Mouse (Mus musculus) Muller cell, postnatal 12 days (primary cell): Measurements from ENCODE around the gene Soat2.

Experiments
- DNase-seq: peaks from one replicate; pipeline ENCODE4 v3.0.0-alpha.2; 2015; ENCODE audit errors: inconsistent ontology term

Soat2 gene

DNA sequence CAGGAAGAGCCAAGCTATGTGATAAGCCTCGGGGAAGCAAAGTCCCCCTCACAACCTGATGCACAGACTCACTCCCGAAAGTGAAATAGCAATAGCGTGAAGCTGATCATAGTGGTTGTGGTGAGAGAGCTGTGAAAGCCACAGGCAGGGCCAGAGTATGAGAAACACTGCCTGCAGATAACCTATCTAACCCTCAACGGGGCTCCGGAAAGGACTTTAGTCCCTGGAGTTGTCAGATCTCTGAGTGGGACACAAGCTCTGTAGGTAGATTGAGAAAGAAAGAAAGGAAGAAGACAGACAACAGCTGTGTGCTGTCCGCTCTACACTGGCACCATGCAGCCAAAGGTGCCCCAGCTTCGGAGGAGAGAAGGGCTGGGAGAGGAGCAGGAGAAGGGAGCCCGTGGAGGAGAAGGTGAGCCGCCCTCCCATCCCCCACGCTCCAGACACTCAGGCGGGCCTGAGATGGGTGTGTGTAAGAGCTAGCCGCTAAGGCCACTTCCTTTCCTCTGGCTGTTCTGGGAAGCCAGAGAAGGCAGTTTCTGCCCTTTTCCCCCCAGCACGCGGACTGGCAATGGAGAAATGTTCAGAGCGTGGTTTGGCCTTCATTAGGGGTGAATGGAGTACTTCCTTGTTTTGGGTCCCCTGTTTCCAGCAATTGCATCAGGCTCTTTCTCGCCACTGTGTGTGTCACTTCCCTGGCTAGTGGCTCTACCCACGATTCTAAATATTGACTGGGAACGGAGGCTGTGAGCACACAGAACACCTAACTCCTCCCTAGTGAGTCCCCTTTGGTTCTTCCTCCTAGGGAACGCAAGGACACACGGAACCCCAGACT, at the start of gene Soat2:
TSS of gene Soat2 (plus strand) at position 226 of the 835 bp plus-strand sequence.
- DNase-seq: no peak

DNA sequence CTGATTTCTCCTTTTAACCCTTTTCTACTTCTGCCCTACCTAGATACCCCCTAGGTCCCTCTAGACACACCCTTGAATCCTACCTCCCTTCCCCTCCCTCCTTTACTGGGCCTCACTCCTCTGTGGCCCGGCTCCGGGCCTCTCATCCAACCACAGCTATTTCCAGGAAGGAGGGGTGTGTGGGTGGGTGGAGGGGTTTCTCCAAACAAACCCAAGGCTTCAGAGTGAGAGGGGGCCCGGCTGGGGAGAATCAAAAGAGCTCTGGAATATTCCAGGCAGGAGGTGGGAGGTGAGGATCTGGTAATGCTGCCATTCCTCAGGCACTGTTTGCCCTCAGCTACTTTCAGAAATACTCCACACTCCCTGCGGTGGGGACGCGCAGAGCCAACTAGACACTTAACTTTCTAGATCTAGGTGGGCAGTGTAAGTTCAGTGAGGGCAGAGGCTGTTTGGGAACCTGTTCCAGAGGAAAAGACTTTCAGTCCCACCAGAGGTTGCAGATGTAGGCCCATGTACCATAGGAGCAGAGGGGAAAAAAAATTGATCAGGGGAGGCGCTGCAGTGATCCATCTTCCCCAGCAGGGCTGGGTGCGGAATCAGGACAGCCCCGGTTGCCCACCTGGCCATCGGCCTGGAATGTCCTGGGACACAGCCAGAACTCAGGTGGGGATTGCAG, 49.2 kb upstream of the Soat2 start:
- DNase-seq: peak; percentile 81

DNA sequence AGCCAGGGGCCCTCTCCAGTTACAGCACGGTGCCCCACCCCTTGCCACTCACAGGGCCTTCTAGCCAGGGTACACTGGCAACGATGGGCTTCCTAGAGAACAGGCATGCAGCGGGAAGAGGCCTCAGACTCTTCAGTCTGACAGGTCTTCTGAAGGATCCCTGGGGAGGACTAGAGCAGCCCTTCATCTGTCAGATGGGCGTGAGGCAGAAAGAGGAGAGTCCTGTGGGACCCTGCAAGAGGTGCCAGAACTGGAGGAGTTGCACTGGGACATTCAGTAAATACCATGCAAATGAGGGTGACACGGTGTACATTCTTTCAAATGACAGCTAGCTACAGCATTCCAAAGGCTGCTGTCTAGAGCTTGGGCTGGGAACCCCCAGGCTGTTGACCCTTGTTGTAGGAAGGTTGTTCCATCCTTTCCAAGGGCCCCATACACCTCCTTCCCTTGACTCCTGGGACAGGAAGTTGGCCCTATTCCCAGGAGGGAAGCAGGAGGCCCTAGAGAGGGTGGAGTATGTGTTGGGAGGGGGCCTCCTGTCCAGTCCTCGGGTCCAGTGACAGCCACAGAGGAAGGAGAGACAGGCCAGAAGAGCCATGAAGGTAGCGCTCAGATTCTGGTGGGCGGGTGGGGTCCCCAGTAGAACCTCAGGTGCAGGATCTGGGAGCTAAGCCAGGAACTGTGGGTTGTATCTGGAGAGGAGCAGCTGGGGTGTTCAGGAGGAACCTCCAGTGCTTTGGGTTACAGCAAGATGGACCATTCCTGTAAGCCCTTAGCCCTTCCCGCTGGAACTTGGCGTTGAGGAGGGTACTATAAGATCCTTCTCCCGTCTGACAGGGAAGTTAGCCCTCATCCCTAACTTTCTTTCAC, 48.4 kb upstream of the Soat2 start:
- peak; percentile 69 for DNase-seq

DNA sequence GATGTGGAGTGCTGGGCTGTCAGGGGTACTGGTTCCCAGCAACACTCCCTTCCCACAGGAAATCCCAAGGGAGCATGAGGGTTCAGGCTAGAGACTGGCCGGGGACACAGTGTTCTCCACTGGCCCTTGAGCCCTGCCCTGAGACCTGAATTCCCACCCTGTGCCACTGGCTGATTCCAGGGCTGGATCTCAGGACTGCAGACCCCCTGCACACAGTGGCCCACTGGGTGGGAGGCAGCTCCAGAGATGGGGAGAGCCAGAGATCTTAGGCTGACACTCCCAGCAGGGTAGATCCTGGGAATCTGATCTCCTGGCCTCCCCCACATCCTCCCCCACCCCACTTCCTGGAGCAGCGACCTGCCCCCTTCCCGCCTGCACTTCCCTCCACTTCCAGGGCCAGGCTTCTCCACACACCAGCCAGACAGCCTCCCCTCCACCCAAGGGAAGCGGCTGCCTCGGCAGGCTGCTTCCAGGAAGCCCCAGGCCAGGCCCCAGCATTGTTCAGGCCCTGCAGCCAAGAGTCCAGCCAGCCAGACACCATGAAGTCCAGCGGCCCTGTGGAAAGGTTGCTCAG, 47.7 kb upstream of the Soat2 start:
- DNase-seq: no peak

DNA sequence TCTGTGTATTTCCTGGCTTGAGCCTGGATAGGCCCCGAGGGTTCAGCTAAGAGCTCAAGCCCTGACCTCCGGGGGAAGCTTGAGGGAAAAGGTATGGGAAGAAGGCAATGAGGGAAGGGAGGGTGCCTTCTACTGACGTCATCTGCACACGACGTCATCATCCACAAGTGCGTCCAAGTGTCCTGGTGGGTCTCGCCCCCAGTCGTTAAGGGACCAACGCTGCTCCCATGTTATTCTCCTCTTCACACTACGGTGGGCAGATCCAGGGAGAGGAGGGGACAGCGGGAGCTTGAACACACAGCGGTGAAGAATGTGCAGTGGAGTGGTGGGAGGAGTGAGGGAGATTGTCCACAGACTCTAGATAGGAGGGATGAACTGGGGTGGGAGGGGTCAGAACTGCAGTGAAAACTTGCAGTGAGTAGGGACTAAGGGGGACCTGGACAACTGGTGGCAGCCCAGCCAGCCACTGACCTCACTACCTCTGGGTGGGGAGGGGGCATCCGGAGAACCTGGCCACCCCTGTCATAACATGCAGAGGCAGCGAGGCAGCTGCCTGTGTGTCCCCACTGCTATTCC, 46.9 kb upstream of the Soat2 start:
- DNase-seq: peak; percentile 77

DNA sequence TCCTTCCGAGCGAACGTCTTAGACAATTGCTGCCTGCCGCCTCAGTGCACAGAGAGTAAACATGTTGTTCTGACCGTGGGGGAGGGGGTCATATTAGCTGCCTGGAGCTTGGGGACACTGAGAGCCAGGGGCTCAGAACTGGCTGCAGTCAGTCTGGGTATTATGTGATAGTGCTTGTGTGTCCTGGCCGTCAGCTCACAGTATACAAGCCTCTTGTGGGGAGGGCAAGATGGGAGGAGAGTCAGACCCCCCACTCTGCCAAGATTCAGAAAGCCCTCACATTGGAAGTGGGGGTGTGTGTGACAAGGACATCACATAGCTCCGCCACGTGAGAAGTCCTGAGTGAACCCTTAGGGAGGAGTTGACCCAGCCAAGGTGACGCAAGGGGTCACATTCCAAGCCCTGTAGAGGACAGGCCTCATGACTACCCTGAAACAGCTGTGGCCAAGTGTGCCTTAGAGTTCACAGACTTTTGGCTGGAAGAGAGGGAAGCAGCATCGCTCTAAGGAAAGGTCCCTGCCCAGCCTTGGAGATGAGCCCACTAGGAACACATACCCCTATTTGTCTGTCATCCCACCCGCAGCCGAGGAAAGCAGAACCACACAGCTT, 46.3 kb upstream of the Soat2 start:
- peak; percentile 57 for DNase-seq

DNA sequence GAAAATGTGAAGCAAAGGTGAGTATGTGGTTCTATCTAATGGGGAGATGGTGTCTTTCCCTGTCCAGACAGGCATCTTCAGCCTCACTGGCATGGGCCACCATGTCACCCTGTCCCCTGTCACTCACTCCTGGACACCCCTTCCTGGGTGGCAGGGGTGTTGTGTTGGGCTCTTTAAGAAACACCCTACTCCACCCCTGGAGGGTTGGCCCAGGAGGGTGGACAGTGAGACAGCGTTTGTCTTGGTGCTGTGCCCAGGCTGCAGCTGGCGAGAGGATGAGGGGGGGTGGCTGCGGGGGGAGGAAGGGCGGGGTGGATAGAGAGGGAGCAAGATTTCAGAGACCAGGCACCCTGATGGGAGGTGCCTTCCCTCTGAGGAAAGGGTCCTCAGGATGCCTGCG, 45.0 kb upstream of the Soat2 start:
- peak; percentile 76 for DNase-seq

DNA sequence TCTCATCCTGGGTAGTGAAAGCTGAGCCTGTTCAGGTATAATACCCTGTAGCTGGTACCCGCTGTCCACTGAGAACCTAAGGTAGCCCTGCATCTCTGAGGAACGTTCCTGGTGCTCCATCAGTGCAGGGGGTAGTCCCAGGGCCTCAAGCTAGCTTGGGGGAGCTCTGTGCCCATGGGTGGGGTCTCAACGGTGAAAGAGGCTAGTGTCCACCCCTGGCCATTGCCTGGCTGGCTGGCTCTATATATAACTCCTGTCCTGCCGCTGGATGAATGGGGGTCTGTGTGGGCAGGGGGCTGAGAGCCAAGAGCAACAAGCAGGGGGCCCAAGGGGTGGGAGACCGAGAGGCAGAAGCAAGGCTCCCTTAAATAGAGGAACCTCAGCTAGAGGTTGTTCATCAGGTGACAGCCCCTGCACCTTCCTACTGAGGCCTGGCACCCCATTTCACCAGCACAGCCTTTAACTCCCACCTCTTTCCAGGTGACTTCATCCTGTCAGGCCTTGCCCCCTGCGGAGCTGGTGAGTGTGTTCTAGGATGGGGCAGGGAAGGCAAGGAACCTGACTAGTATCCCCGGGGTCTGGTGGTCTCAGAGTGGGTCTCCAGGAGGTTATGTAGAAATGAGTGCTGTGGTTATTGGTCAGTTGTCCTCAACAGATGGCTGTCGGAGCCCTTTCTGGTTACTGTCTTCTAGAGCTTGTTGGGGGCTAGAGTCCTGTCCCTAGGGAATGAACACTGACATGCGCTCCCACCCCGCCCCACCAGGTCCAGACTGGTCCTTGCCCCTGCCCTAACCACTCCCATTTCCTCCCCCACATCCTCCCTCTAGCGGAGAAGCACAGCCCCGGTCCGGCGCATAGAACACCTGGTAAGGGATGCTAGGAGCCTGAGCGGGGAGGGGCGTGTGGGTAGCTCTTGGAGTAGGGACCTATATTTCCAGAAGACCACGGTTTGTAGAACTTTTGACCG, 44.3 kb upstream of the Soat2 start:
- no peak for DNase-seq

DNA sequence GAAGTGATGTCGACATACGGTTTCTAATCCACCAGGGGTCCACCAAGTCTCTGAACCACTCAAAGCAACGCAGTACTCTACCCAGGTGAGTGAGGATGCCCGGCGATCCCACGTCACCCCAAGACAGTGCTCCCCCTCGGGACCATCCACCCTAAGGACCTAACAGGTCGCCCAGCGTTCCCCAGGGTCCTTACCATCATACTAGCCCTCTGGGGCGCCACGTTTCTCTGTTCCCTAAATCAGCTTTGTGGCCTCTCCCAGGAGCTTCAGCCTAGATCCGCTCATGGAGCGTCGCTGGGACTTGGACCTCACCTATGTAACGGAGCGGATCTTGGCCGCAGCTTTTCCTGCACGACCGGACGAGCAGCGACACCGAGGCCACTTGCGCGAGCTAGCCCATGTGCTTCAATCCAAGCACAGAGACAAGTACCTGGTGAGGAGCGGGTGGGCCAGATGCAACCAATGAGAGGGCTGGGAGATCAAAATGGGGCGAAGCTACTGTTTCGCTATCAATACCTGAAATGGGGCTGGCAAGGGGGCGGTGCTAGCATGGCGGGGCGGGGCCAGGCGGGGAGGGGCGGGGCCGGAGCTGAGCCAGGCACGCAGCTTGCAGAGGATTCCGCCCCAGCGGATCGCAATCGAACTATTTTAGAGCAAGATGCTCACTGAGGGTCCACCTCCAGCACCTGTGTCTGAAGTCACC, 43.4 kb upstream of the Soat2 start:
- no peak for DNase-seq

DNA sequence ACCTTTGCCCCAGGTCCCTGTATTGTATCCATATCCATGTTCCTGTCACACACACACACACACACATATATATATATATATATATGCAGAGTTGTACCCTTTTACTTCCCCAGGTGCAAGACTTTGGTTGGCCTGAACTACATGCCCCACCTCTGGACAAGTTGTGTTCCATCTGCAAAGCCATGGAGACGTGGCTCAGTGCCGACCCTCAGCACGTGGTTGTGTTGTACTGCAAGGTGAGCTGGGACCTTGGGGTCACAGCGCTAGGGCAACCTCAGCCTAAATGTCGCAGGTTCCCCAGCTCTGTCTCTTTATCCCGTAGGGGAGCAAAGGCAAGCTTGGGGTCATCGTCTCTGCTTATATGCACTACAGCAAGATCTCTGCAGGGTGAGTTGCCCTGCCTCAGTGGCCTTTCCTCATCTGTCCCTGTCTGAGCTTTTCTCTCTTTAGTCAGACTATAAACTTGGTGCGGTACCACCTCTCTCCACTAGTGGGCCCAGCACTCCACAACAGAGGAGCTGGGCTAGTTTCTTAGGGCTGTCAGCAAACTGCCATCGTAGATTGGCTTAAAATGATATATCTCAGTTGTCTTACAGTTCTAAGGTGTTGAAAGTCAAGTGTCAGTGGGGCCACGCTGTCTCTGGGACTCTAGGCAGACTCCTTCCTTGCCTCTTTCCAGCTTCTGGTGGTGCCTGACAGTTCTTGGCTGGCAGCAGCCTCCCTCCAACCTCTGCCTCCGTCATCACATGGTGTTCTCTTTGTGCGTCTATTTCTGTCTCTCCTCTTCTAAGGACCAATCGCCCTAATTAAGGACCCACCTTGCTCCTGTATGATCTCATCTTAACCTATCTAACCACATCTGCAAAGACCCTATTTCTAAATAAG, 42.4 kb upstream of the Soat2 start:
- peak; percentile 64 for DNase-seq

DNA sequence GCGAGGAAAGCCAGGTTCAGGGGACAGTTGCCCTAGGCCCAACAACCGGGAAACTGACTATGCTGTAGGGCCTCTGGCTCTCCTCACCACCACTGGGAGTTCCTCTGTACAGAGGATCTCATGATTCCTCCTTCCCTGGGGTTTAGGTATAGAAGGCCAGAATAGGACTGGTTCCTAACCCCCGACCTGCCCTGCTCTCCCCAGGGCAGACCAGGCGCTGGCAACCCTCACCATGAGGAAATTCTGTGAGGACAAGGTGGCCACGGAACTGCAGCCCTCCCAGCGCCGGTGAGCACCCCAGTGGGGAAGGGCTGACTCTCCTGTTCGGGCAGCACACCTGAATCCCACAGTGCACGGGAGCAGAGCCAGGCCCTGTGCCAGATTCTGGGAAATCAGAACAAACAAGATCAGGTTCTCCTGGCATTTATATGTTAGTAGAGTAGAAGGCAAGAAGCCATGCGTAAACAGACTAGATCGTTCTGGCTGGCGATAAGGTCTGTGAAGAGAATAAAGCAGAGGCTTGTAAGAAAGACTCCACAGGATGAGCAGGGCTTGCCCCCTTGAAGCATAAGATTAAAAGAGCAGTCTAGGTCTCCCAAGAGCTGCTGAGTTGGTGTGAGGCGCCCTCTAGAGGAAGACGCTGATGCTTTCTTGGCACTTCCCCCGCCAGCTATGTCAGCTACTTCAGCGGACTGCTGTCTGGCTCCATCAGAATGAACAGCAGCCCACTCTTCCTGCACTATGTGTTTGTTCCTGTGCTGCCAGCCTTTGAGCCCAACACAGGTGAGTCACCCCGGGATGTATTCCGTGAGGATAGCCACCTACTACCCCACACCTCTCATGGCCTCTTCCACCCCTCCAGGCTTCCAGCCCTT, 41.4 kb upstream of the Soat2 start:
- DNase-seq: peak; percentile 73

DNA sequence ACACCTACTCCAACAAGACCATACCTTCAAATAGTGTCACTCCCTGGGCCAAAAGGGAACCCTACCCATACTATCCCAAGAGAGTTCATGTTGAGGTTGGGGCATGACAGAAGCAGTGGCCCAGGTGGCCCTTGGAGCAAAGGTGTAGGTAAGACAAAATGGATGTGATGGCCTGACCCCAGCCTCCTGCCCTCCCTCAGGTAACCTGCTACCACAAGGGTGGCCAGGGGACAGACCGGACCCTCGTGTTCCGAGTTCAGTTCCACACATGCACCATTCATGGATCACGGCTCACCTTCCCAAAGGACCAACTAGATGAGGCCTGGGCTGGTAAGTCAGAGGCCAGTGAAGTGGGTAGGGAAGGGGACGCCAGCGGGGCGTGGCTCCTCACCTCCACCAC, 40.1 kb upstream of the Soat2 start:
- no peak for DNase-seq

DNA sequence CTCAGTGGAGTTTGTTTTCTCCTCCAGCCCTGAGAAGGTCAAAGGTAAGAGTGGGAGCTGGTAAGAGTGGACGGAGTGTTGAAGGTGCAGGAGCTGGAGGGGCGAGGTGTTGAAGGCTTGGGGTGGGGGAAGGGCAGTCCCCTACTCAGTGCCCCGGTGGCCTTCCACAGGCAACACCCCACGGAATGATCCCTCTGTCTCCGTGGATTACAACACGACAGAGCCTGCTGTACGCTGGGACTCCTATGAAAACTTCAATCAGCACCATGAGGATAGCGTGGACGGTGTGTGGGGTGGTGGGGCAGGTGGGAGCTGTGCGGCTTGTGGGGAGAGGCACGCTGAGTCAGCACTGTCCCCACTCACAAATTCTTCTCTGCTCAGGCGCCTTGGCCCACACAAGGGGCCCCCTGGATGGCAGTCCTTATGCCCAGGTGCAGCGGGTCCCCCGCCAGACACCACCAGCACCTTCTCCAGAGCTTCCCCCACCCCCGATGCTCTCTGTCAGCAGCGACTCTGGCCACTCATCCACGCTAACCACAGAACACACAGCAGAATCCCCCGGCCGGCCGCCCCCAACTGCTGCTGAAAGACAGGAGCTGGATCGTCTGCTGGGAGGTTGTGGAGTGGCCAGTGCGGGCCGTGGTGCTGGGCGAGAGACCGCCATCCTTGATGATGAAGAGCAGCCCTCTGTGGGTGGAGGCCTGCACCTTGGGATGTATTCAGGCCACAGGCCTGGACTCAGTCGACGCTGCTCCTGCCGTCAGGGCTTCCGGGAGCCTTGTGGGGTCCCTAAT, 39.4 kb upstream of the Soat2 start:
- no peak for DNase-seq

DNA sequence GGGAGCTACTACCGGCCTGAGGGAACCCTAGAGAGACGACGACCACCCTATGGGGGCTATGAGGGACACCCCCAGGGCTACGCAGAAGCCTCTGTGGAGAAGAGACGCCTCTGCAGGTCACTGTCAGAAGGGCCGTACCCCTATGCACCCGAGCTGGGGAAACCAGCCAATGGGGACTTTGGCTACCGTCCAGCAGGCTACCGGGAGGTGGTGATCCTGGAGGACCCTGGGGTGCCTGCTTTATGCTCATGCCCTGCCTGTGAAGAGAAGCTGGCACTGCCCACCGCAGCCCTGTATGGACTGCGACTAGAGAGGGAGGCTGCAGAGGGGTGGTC, 38.9 kb upstream of the Soat2 start:
- DNase-seq: no peak

DNA sequence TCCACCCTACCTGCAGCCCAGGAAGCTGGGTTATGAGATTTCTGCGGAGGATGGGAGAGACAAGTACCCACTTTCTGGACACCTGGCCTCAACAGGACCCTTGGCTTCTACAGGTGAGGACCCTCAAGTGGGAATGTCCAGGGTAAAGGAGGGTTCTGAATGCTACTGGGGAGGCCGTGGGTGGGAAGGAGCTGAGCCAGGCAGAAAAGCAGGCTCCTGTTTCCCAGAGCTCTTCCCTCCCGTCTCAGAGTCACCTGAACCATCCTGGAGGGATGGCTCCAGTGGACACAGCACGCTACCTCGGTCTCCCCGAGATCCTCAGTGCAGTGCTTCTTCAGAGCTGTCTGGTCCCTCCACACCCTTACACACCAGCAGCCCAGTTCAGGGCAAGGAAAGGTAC, 38.1 kb upstream of the Soat2 start:
- no peak for DNase-seq

DNA sequence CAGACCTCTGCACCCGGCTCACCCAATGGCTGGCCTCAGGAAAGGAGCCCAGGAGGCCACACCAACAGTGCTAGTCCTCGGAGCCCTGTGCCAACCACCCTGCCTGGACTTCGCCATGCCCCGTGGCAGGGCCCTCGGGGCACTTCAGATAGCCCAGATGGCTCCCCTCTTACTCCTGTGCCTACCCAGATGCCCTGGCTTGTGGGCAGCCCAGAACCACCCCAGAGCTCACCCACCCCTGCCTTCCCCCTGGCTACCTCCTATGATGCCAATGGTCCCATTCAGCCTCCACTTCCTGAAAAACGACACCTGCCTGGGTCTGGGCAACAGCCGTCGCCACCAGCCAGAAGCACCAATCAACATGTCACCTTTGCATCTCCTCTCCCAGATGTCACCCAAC, 37.5 kb upstream of the Soat2 start:
- no peak for DNase-seq

DNA sequence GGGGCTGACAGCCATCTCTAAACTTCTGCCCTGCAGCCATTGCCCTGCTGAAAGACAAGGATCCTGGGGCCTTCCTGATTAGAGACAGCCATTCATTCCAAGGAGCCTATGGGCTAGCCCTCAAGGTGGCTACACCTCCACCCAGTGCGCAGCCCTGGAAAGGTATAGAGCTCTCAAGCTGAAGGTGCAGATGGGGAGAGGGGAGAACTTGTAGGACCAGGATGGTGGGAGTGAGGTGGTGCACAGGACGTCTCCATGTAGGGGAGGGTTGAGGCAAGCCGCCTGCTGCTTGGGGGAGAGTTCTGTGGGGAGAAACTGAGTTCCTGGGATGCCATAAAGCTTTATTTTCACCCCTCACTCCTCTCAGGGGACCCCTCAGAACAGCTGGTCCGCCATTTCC, 36.7 kb upstream of the Soat2 start:
- DNase-seq: no peak
